Mouse (Mus musculus): Measurements from ENCODE around the gene Shank2.

DNA sequence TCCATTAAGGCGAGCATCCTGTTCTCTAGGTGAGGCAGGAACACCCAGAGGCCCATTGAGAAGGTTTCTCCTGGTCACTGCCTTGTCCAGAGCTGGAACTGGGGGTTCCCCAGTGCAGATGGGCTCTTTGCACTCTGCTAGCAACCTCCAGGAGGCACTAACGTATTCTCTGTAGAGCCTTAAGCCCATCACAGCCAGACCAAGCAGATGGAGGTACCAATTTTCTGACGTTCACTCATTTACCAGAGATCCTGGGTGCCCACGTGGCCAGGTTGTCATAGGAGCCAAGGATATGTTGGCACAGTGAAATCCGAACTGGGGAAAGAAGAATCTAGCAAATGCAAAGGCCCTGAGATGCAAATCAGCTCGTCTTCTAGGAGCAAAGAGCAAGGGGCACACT lies 249.5 kb downstream of the Shank2 start:
- TF ChIP-seq POLR2A (IDR thresholded peaks at IDR 0.05; ENCODE audit: low read depth, low read length) (no peak), EP300 (IDR thresholded peaks at IDR 0.05; ENCODE audit: low read length) (no peak)
